Mouse (Mus musculus) ES-Bruce4 (cell line): ENCODE measurements at regions not wholly inside any gene's neighbourhood (a gene's known extent, or its start where the extent isn't known, plus 50 kb on each side); places are given as distances from the start of the nearest gene placed in this dataset.

Experiments
- H3K27ac ChIP-seq: 2 replicates; pipeline ENCODE4 v1.5.1; 2012; ENCODE audit warnings: low read length, inconsistent platforms; ENCODE audit not compliant: insufficient read depth
- H3K27me3 ChIP-seq: 2 replicates; pipeline ENCODE4 v1.6.1; 2012; ENCODE audit warnings: mild to moderate bottlenecking, low read length, inconsistent platforms; ENCODE audit not compliant: control insufficient read depth, poor library complexity, insufficient read depth, severe bottlenecking
- H3K36me3 ChIP-seq: 2 replicates; pipeline ENCODE4 v1.6.1; 2012; ENCODE audit warnings: inconsistent platforms, mild to moderate bottlenecking, low read length, moderate library complexity; ENCODE audit not compliant: control insufficient read depth, poor library complexity, insufficient read depth, severe bottlenecking
- H3K4me1 ChIP-seq: one replicate; pipeline ENCODE4 v1.8.1; 2011; ENCODE audit warnings: low read length; ENCODE audit not compliant: control insufficient read depth, insufficient read depth
- H3K4me3 ChIP-seq: 2 replicates; pipeline ENCODE4 v1.5.1; 2011; ENCODE audit warnings: low read depth, mild to moderate bottlenecking, low read length
- H3K9ac ChIP-seq: 2 replicates; pipeline ENCODE4 v1.6.1; 2012; ENCODE audit warnings: low read depth, mild to moderate bottlenecking, inconsistent platforms; ENCODE audit not compliant: poor library complexity, severe bottlenecking
- H3K9me3 ChIP-seq: replicated peaks from 2 replicates; pipeline ENCODE4 v1.6.1; 2012; ENCODE audit warnings: mild to moderate bottlenecking, low read length, inconsistent platforms; ENCODE audit not compliant: control insufficient read depth, poor library complexity, insufficient read depth, severe bottlenecking
- CTCF ChIP-seq: IDR thresholded peaks from one replicate; pipeline ENCODE4 v1.8.1; 2011; ENCODE audit warnings: low read depth, low read length
- EP300 ChIP-seq: IDR thresholded peaks from 2 replicates; pipeline ENCODE4 v1.6.1; 2011; ENCODE audit warnings: low read depth, low read length; ENCODE audit not compliant: insufficient read depth
- POLR2A ChIP-seq: IDR thresholded peaks from one replicate; pipeline ENCODE4 v1.8.1; 2011; ENCODE audit warnings: low read length; ENCODE audit not compliant: insufficient read depth

GRCm38 (mm10) chr13:70903831-70904230 is 62.2 kb upstream of the Adamts16 start:
- TF ChIP-seq POLR2A = no peak
- no peak for TF ChIP-seq EP300

GRCm38 (mm10) chr13:70903150-70903549 is 61.5 kb upstream of the Adamts16 start:
- Histone ChIP-seq H3K9ac (no peak overlapping the region), H3K4me1 (no peaks in the 10 kb centered on the region), H3K4me3 (no peak overlapping the region), H3K27me3 (no peaks in the 10 kb centered on the region), H3K36me3 (no peaks in the 10 kb centered on the region), H3K9me3 (no peaks in the 10 kb centered on the region), H3K27ac (no peak overlapping the region)
- TF ChIP-seq EP300 (no peak), CTCF (no peak), POLR2A (no peak)

More at GRCm38 (mm10) chr13:70903831-70904230, 62.2 kb upstream of the Adamts16 start:
- Histone ChIP-seq H3K9ac (no peak overlapping the region), H3K36me3 (no peaks in the 10 kb centered on the region), H3K27ac (no peak overlapping the region), H3K4me3 (no peak overlapping the region), H3K4me1 (no peaks in the 10 kb centered on the region), H3K9me3 (no peaks in the 10 kb centered on the region), H3K27me3 (no peaks in the 10 kb centered on the region)

- H3K4me3 ChIP-seq = no peak overlapping the region
- no peaks in the 10 kb centered on the region for H3K36me3 ChIP-seq
- no peaks in the 10 kb centered on the region for H3K4me1 ChIP-seq
- no peaks in the 10 kb centered on the region for H3K9me3 ChIP-seq
- H3K27me3 ChIP-seq = no peaks in the 10 kb centered on the region
- TF ChIP-seq POLR2A (no peak), CTCF (no peak), EP300 (no peak)
- H3K27ac ChIP-seq = no peak overlapping the region
- no peak overlapping the region for H3K9ac ChIP-seq
Measured at GRCm38 (mm10) chr13:70902727-70903126, 61.1 kb upstream of the Adamts16 start.

GRCm38 (mm10) chr13:70891634-70892033 is 50.0 kb upstream of the Adamts16 start:
- Histone ChIP-seq H3K9ac (no peak overlapping the region), H3K27ac (no peak overlapping the region), H3K9me3 (no peaks in the 10 kb centered on the region), H3K4me3 (no peak overlapping the region), H3K27me3 (no peaks in the 10 kb centered on the region), H3K36me3 (no peaks in the 10 kb centered on the region), H3K4me1 (no peaks in the 10 kb centered on the region)
- TF ChIP-seq EP300 (no peak), CTCF (no peak), POLR2A (no peak)
